Mouse (Mus musculus): Measurements from ENCODE around the gene Btbd19. TPM values are rescaled to one million over a fixed set of nuclear protein-coding genes. Genes with fewer than 3 reads are reported as not detected.

The Btbd19 gene
- polyA plus RNA-seq, 2 experiments from 2014 or later: 22.7 to 24.1 TPM

- no peak for ATAC-seq
These were observed 14.5 kb downstream of the Btbd19 start for GRCm38 (mm10) chr4:117110985-117111384.

- no peak for ATAC-seq
These were observed 15.3 kb downstream of the Btbd19 start for GRCm38 (mm10) chr4:117110249-117110648.

- no peak for ATAC-seq
These were observed 16.2 kb downstream of the Btbd19 start for GRCm38 (mm10) chr4:117109330-117109729.

- no peak for ATAC-seq
These were observed 17.0 kb downstream of the Btbd19 start for GRCm38 (mm10) chr4:117108524-117108849.

GRCm38 (mm10) chr4:117107813-117108523 is 17.6 kb downstream of the Btbd19 start:
- no peak for ATAC-seq

- ATAC-seq: no peak
These were observed 20.4 kb downstream of the Btbd19 start for GRCm38 (mm10) chr4:117105127-117105526.

- ATAC-seq: no peak
These were observed 20.9 kb downstream of the Btbd19 start for GRCm38 (mm10) chr4:117104672-117105071.

GRCm38 (mm10) chr4:117101218-117101617 is 24.3 kb downstream of the Btbd19 start:
- ATAC-seq: no peak

GRCm38 (mm10) chr4:117100036-117100435 is 25.5 kb downstream of the Btbd19 start:
- no peak for ATAC-seq

GRCm38 (mm10) chr4:117098764-117099036 is 26.8 kb downstream of the Btbd19 start:
- no peak for ATAC-seq

- no peak for ATAC-seq
These were observed 27.4 kb downstream of the Btbd19 start for GRCm38 (mm10) chr4:117097969-117098763.

- ATAC-seq: no peak
These were observed 28.9 kb downstream of the Btbd19 start for GRCm38 (mm10) chr4:117096666-117097065.

- no peak for ATAC-seq
These were observed 29.7 kb downstream of the Btbd19 start, which contains the start of gene Ptch2 for GRCm38 (mm10) chr4:117095551-117096452. Gene Ptch2, plus strand, starts transcription at chr4:117096075.

GRCm38 (mm10) chr4:117094626-117095361 is 30.7 kb downstream of the Btbd19 start:
- ATAC-seq: no peak

GRCm38 (mm10) chr4:117090586-117090985 is 34.9 kb downstream of the Btbd19 start:
- ATAC-seq: no peak

- no peak for ATAC-seq
These were observed 37.4 kb downstream of the Btbd19 start for GRCm38 (mm10) chr4:117087948-117088640.

- ATAC-seq: no peak
These were observed 54.3 kb downstream of the Btbd19 start for GRCm38 (mm10) chr4:117071183-117071582.

- no peak for ATAC-seq
These were observed 54.9 kb downstream of the Btbd19 start for GRCm38 (mm10) chr4:117070624-117071023.

GRCm38 (mm10) chr4:117069647-117070046 is 55.9 kb downstream of the Btbd19 start:
- no peak for ATAC-seq

Data from activated CD4-positive, CD25-positive, alpha-beta regulatory T cell, adult 4 months (primary cell).